Mouse (Mus musculus) megakaryocyte-erythroid progenitor cell, adult 5 weeks (primary cell): ENCODE results near the gene Taldo1. TPM values are rescaled to one million over a fixed set of nuclear protein-coding genes. Genes with fewer than 3 reads are reported as not detected.

Experiments
- polyA plus RNA-seq: library from polyadenylated mRNA; stranded (reverse); fragments of >175 nt; gene quantifications from 2 replicates; pipeline ENCODE4 v1.2.3, GENCODE M21; 2012

Taldo1 gene
- polyA plus RNA-seq = 342 and 397 TPM in 2 replicates

GRCm38 (mm10) chr7:141391625-141392551, at the start of gene Taldo1:
TSS of gene Taldo1 (plus strand) at chr7:141392199.

DNA sequence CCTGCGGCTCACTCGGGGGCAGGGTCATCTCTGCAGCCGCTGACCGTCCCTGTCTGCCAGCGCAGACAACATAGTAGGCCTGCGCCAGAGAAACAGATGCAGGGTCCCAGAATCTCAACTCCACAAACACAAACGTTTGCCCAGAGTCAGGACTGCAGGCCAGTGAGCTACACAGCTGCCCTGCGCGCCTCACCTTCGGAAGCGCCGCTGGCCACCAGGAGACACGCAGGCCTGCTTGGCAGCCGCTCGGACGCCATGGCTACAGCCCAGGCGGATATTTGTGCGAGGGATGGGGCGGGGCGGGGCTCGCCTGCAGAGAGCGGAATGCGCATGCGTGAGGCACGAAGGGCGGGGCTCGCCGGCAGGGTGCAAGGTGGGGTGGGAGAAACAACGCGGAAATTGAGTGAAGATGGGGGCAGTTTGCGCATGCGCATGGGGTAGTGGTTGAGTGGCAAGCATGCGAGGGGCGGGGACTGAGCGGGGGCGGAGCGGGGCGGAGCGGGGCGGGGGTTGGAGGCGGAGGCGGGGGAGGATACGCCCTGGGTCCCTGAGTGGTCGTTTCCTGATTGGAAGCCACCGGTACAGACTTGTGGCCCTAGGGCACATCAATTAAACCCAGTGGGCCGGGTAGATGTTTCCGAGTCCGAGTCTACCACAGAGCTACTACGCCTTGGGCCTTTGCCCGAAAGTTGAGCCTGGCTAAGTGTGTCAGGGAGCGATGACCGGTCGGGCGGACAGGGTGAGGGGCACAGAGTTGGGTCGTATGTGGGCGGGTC, 22.0 kb downstream of the Taldo1 start, which contains the start of gene Gatd1:
Gene Gatd1, minus strand, starts transcription at position 328 of the 776 bp plus-strand sequence.

DNA sequence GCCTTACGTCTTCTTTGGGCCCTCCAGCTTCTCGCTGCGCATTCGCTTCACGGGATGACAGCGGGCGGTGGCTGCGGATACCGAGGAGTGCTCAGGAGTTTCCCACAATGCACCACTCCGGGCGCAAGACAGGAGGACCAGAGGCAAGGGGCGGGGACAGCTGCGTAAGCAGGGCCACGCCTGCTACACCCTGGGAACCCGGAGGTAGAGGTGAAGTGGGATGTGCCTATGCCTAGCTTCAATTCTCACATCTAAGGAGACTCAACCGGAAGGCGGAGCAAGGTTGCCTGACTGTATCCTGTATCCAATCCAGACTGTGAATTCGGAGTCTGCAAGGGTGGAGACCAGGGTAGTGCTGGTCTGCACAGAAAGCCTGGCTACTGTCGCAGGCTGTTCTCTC, 37.3 kb downstream of the Taldo1 start, which contains the start of gene Cend1:
Gene Cend1, minus strand, starts transcription at position 182 of the 400 bp plus-strand sequence.

GRCm38 (mm10) chr7:141437178-141438120, 45.5 kb downstream of the Taldo1 start, which contains the start of gene Slc25a22:
TSS of gene Slc25a22 (minus strand) at chr7:141437892.

GRCm38 (mm10) chr7:141443828-141444237, 51.8 kb downstream of the Taldo1 start, which contains the start of gene Pidd1:
TSS of gene Pidd1 (minus strand) at chr7:141444025.

DNA sequence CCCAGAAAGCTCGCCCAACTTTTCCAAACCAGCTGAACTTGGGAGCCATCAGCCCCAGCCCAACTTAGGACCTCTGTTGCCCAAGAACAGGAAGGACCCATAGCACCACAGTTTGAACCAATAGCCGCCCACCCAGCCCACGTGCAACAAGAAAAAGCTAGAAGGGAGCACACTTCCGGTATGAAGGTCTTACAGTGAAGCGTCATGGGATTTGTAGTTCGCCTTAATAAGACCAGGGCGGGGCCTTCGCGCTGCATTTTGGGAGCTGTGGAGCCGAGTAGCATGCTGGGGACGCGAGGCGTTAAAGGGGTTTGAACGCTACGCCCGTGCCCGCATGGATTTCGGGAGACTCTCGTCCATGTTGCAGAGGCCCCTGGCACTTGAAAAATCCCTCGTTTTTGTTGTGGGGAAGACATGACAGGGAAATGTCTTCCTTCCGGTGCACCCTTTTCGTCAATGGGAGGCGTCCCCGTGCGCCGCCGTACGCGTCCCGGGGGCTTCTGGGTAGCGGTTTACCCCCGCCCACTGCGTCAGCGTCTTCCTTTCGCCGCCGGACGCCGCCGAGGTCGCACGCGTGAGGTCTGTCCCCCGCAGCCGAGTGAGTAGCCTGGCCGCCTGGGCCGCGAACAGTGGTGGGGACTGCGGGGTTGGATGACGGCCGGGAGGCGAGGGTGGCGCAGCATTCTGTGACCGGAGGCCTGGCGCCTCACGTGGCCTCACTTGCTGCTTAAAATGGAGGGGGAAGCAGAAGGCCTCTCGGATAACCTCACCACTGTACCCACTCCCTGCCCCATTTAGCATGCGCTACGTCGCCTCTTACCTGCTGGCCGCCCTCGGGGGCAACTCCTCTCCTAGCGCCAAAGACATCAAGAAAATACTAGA, 55.4 kb downstream of the Taldo1 start, which contains the start of gene Rplp2:
Gene Rplp2, plus strand, starts transcription at position 261 of the 882 bp plus-strand sequence.

Other genes with a start within 250 kb of the Taldo1 start
- gene Rnh1, start 219.3 kb upstream of the Taldo1 start, polyA plus RNA-seq = 24.0 and 25.0 TPM in 2 replicates
- gene Hras, start 198.2 kb upstream of the Taldo1 start, polyA plus RNA-seq = 41.0 and 48.4 TPM in 2 replicates
- gene Lrrc56, start 198.0 kb upstream of the Taldo1 start, polyA plus RNA-seq = 6.8 and 8.0 TPM in 2 replicates
- 0.20 and 0.49 TPM in 2 replicates for gene Lmntd2, start 178.1 kb upstream of the Taldo1 start, polyA plus RNA-seq
- gene Rassf7, start 176.3 kb upstream of the Taldo1 start, polyA plus RNA-seq = 13.1 and 15.1 TPM in 2 replicates
- gene Phrf1, start 163.4 kb upstream of the Taldo1 start, polyA plus RNA-seq = 130 and 156 TPM in 2 replicates
- gene Irf7, start 125.7 kb upstream of the Taldo1 start, polyA plus RNA-seq = 47.5 and 78.3 TPM in 2 replicates
- 0.04 TPM in 1 of 2 replicates, not detected in the other for gene Cdhr5, start 115.4 kb upstream of the Taldo1 start, polyA plus RNA-seq
- not detected in 2 replicates for gene Sct, start 113.1 kb upstream of the Taldo1 start, polyA plus RNA-seq
- gene Drd4, start 100.2 kb upstream of the Taldo1 start, polyA plus RNA-seq = 0.03 TPM in 1 of 2 replicates, not detected in the other
- gene Deaf1, start 64.5 kb upstream of the Taldo1 start, polyA plus RNA-seq = 77.8 and 93.7 TPM in 2 replicates
- gene Tmem80, start 64.5 kb upstream of the Taldo1 start, polyA plus RNA-seq = 11.4 and 11.9 TPM in 2 replicates
- 0.39 and 1.3 TPM in 2 replicates for gene Eps8l2, start 53.3 kb upstream of the Taldo1 start, polyA plus RNA-seq
- 8.0 and 12.4 TPM in 2 replicates for gene Gatd1, start 21.9 kb downstream of the Taldo1 start, polyA plus RNA-seq
- gene Cend1, start 37.3 kb downstream of the Taldo1 start, polyA plus RNA-seq = not detected in 2 replicates
- 79.5 and 83.9 TPM in 2 replicates for gene Slc25a22, start 45.7 kb downstream of the Taldo1 start, polyA plus RNA-seq
- gene Pidd1, start 51.8 kb downstream of the Taldo1 start, polyA plus RNA-seq = 53.9 and 66.7 TPM in 2 replicates
- gene Rplp2, start 55.2 kb downstream of the Taldo1 start, polyA plus RNA-seq = 8,310 and 8,668 TPM in 2 replicates
- 168 and 188 TPM in 2 replicates for gene Pnpla2, start 63.0 kb downstream of the Taldo1 start, polyA plus RNA-seq
- 20.9 and 46.2 TPM in 2 replicates for gene Cracr2b, start 68.9 kb downstream of the Taldo1 start, polyA plus RNA-seq
- gene Cd151, start 75.2 kb downstream of the Taldo1 start, polyA plus RNA-seq = 19.8 and 21.9 TPM in 2 replicates
- gene Polr2l, start 82.9 kb downstream of the Taldo1 start, polyA plus RNA-seq = 70.2 and 83.1 TPM in 2 replicates
- gene Tspan4, start 83.0 kb downstream of the Taldo1 start, polyA plus RNA-seq = 27.3 and 28.2 TPM in 2 replicates
- 17.8 and 29.0 TPM in 2 replicates for gene Chid1, start 147.7 kb downstream of the Taldo1 start, polyA plus RNA-seq
- gene Ap2a2, start 170.0 kb downstream of the Taldo1 start, polyA plus RNA-seq = 25.0 and 25.3 TPM in 2 replicates